Mouse (Mus musculus): ENCODE measurements around the gene Olfr392.

DNA sequence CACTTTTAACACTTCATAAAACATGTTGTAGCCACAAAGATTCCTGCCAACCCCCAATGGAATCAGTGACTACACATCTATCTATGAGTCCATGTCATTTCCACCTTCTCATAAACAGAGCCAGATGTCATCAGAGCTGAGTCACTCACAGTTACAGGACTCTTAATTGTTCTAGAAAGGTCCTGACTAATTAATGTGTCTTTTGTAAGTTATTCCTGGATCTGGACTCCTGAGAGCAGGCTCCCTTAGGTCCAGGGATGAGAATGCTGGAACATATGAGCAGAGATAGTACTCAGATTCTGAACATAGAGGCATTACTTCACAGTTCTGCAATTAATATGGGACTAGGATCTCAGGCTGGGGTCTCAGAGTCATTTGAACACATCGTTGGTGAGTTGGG lies 34.2 kb downstream of the Olfr392 start, which contains the start of gene Olfr390:
- TF ChIP-seq CTCF (IDR thresholded peaks at IDR 0.05 in 2 of 3, conservative IDR thresholded peaks at IDR 0.05 in 1 of 3; ENCODE audit: control insufficient read depth in 1 of 3, insufficient read depth in 1 of 3, low read depth in 2 of 3, low read length in 3 of 3, poor library complexity in 1 of 3, severe bottlenecking in 1 of 3) (no peak), KAT2A (conservative IDR thresholded peaks at IDR 0.05; ENCODE audit: low read depth, low read length) (no peak), MAZ (IDR thresholded peaks at IDR 0.05; ENCODE audit: low read depth, low read length) (no peak), MAX (IDR thresholded peaks at IDR 0.05; ENCODE audit: low read length) (no peak), ETS1 (IDR thresholded peaks at IDR 0.05; ENCODE audit: low read depth, low read length) (no peak), TAL1 (IDR thresholded peaks at IDR 0.05; ENCODE audit: low read length) (no peak), GATA1 (IDR thresholded peaks at IDR 0.05; ENCODE audit: low read depth, low read length) (no peak), POLR2AphosphoS5 (IDR thresholded peaks at IDR 0.05; ENCODE audit: borderline replicate concordance, low read depth, low read length) (no peak), MAFK (IDR thresholded peaks at IDR 0.05; ENCODE audit: borderline replicate concordance, low read depth, low read length) (no peak)
